Mouse (Mus musculus) limb, embryonic 15.5 days (tissue): Measurements from ENCODE around the gene Asb5. TPM values are rescaled to one million over a fixed set of nuclear protein-coding genes. Genes with fewer than 3 reads are reported as not detected.
"Not testable (repeated sequence)": the region's sequence is repeated elsewhere in the genome, so short reads cannot be mapped to it uniquely, and the experiment has no call there.

Experiments
- ATAC-seq: fragments of 200-750 bp; cut with Nextera tagmentation; 2 replicates; pipeline ENCODE4 v1.8.0; 2017; ENCODE audit warnings: low read depth, moderate TSS enrichment; ENCODE audit not compliant: insufficient number of reproducible peaks, low FRiP score, low TSS enrichment
- H3K27ac ChIP-seq: fragments of 300-500 bp; sonication (generic); 2 replicates; pipeline ENCODE4 v1.5.1; 2015; ENCODE audit warnings: moderate library complexity, mild to moderate bottlenecking, inconsistent platforms
- H3K27me3 ChIP-seq: fragments of 300-500 bp; sonication (generic); 2 replicates; pipeline ENCODE4 v1.6.1; 2015; ENCODE audit warnings: inconsistent platforms
- H3K36me3 ChIP-seq: fragments of 300-500 bp; sonication (generic); 2 replicates; pipeline ENCODE4 v1.6.1; 2015; ENCODE audit warnings: inconsistent platforms
- H3K4me1 ChIP-seq: fragments of 300-500 bp; sonication (generic); 2 replicates; pipeline ENCODE4 v1.6.1; 2015; ENCODE audit warnings: inconsistent platforms
- H3K4me2 ChIP-seq: fragments of 300-500 bp; sonication (generic); 2 replicates; pipeline ENCODE4 v1.6.1; 2015; ENCODE audit warnings: mild to moderate bottlenecking, inconsistent platforms
- H3K4me3 ChIP-seq: fragments of 300-500 bp; sonication (generic); 2 replicates; pipeline ENCODE4 v1.5.1; 2015; ENCODE audit warnings: mild to moderate bottlenecking, inconsistent platforms
- H3K9ac ChIP-seq: fragments of 300-500 bp; sonication (generic); 2 replicates; pipeline ENCODE4 v1.6.1; 2015; ENCODE audit warnings: inconsistent platforms
- H3K9me3 ChIP-seq: fragments of 300-500 bp; sonication (generic); 2 replicates; pipeline ENCODE4 v1.6.1; 2016; ENCODE audit warnings: inconsistent platforms
- WGBS: fragments of 180-500 bp; shearing (Covaris S2); methylation state at CpG from one replicate; pipeline ENCODE4 v1.1.7; 2015; 5-methylcytosine and 5-hydroxymethylcytosine counted together
- polyA plus RNA-seq: library from polyadenylated mRNA; unstranded; fragments of >200 nt; fragmentation: Nextera tagmentation; extraction: Ambion mirVana; gene quantifications from 2 replicates; pipeline ENCODE4 v1.2.1, GENCODE M21; 2015

Gene Asb5
- polyA plus RNA-seq, 1 experiment from 2014 or later: 6.0 TPM

DNA sequence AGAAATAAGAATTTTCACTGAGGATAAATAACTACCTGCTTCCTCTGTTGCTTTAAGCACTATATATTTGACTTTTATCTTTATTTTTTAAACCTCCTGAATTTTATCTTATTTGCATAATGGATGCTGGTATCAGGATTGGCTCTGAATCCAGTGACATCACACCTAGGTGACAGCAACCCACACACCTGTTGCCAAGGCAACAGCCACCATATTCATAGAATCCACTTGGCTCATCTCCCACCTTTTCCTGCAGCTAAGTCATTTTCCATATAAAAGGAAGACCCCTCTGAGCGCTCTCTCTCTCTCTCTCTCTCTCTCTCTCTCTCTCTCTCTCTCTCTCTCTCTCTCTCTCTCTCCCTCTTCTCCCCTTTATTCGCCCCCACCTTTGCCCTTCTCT is 67.6 kb downstream of the Asb5 start:
- no peak for ATAC-seq
- Histone ChIP-seq H3K36me3 (no peaks in the 10 kb centered on the region), H3K4me3 (no peak overlapping the region), H3K4me2 (no peak overlapping the region), H3K9me3 (no peaks in the 10 kb centered on the region), H3K9ac (no peak overlapping the region), H3K4me1 (peaks cover 6% of the 10 kb centered on the region; the same call in 1 of the 2 replicates), H3K27me3 (no peaks in the 10 kb centered on the region), H3K27ac (no peak overlapping the region)
- WGBS: 86% methylated on average over 2 of the region's 2 CpGs

GRCm38 (mm10) chr8:54597386-54597785 is 68.0 kb downstream of the Asb5 start:
- H3K4me2 ChIP-seq: no peak overlapping the region
- H3K4me1 ChIP-seq: peaks cover 6% of the 10 kb centered on the region; the same call in 1 of the 2 replicates
- H3K4me3 ChIP-seq: no peak overlapping the region
- no peak for ATAC-seq
- no peak overlapping the region for H3K9ac ChIP-seq
- H3K36me3 ChIP-seq: no peaks in the 10 kb centered on the region
- no peaks in the 10 kb centered on the region for H3K9me3 ChIP-seq
- no peaks in the 10 kb centered on the region for H3K27me3 ChIP-seq
- WGBS: 83% methylated on average over 2 of the region's 2 CpGs
- H3K27ac ChIP-seq: no peak overlapping the region

- Histone ChIP-seq H3K27ac (no peak within 1 kb of the TSS), H3K9ac (no peak within 1 kb of the TSS), H3K4me3 (peak within 1 kb of the TSS; percentile 21), H3K27me3 (no peaks in the 10 kb centered on the region), H3K4me2 (peak within 1 kb of the TSS; percentile 46), H3K36me3 (no peaks in the 10 kb centered on the region), H3K4me1 (peaks cover 6% of the 10 kb centered on the region; the same call in 1 of the 2 replicates), H3K9me3 (no peaks in the 10 kb centered on the region)
- WGBS: 15% methylated on average over 21 of the region's 21 CpGs
- ATAC-seq: no peak
Observed at GRCm38 (mm10) chr8:54600671-54601251, 71.4 kb downstream of the Asb5 start, which contains the start of gene Spata4. Gene Spata4, plus strand, starts transcription at chr8:54600781.

GRCm38 (mm10) chr8:54603440-54603839 is 74.1 kb downstream of the Asb5 start:
- ATAC-seq: no peak
- H3K36me3 ChIP-seq: no peaks in the 10 kb centered on the region
- H3K9ac ChIP-seq: no peak overlapping the region
- H3K4me2 ChIP-seq: no peak overlapping the region
- H3K9me3 ChIP-seq: no peaks in the 10 kb centered on the region
- no peaks in the 10 kb centered on the region for H3K27me3 ChIP-seq
- H3K4me3 ChIP-seq: no peak overlapping the region
- H3K4me1 ChIP-seq: peaks cover 6% of the 10 kb centered on the region; the same call in 1 of the 2 replicates
- 74% methylated on average over 4 of the region's 4 CpGs for WGBS
- H3K27ac ChIP-seq: no peak overlapping the region

DNA sequence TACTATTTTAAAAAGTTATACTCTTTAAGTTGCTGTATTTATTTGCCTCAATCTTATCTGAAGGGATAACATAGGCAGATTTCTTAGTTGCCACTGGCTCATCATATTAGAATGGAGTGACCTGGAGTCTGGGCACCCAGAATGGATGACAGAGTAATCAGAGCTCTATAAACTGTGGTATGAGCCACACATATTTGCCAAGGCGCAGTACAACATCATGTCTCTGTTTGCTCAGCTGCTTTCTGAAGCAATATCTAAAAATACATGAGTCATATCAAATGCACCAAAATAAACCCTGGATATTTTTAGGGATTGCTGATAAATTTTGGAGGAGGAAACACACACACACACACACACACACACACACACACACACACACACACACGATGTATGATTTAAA is 80.0 kb downstream of the Asb5 start:
- Histone ChIP-seq H3K27ac (no peak overlapping the region), H3K4me3 (no peak overlapping the region), H3K4me1 (no peaks in the 10 kb centered on the region), H3K27me3 (no peaks in the 10 kb centered on the region), H3K36me3 (no peaks in the 10 kb centered on the region), H3K9ac (no peak overlapping the region), H3K9me3 (no peaks in the 10 kb centered on the region), H3K4me2 (no peak overlapping the region)
- ATAC-seq: no peak
- WGBS: 89% methylated on average over 2 of the region's 2 CpGs

DNA sequence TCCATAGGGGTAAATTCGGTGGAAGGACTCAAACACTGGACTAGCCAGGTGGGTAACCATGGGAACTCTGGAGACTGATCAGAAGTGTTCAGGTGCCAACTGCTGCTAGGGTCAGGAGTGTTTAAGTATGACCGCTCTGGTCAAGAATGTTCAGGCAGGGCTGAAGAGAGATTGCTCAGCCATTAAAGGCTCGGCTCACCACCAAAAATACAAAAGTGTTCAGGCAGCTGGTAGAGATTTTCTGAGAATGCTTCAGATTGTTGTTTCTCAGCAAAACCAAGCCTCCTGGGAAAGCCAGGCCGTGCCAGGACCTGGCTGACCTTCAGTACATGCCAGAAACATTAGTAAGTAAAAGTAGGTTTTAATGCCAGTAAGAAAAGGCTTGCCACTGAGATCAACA is 80.9 kb downstream of the Asb5 start:
- H3K9me3 ChIP-seq: no peaks in the 10 kb centered on the region
- 60% methylated on average over 4 of the region's 4 CpGs for WGBS
- H3K27me3 ChIP-seq: no peaks in the 10 kb centered on the region
- H3K4me3 ChIP-seq: no peak overlapping the region
- H3K4me1 ChIP-seq: no peaks in the 10 kb centered on the region
- no peak for ATAC-seq
- no peak overlapping the region for H3K4me2 ChIP-seq
- H3K9ac ChIP-seq: no peak overlapping the region
- no peak overlapping the region for H3K27ac ChIP-seq
- no peaks in the 10 kb centered on the region for H3K36me3 ChIP-seq

DNA sequence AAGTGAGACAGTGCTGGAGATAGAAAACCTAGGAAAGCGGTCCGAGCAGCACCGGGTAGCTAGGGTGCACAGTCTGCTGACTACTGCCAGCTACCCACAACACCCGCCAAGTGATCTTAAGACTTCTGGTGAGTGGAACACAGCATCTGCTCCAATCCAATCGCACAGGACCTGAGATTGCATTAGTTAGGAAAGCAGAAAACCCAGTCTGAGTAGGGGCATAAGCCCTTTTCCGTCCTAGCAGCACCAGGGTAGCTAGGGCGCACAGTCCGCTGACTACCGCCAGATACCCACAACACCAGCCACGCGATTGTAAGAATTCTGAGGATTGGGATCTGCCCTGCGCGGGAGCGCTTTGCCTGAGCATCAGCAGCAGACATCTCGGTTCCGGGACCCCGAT is 87.3 kb downstream of the Asb5 start:
- not testable (repeated sequence) for H3K4me3 ChIP-seq, H3K9me3 ChIP-seq, H3K36me3 ChIP-seq, H3K27me3 ChIP-seq, H3K4me1 ChIP-seq, H3K9ac ChIP-seq, H3K4me2 ChIP-seq, H3K27ac ChIP-seq, ATAC-seq
- WGBS: 82% methylated on average over 17 of the region's 17 CpGs

Other genes with a start within 250 kb of the Asb5 start
- gene Spcs3, start 418 bp downstream of the Asb5 start, polyA plus RNA-seq: 91.0 and 93.0 TPM in 2 replicates
- not detected in 2 replicates for gene Spata4, start 71.2 kb downstream of the Asb5 start, polyA plus RNA-seq